Mouse (Mus musculus): ENCODE data around the gene Sv2a. TPM values are rescaled to one million over a fixed set of nuclear protein-coding genes. Genes with fewer than 3 reads are reported as not detected.
A peak's percentile ranks its signal among the peaks of the same experiment; 100 is the strongest.

Sv2a gene
- total and polyA plus RNA-seq, 3 experiments = 3.4 to 5.4 (median 4.5) TPM

DNA sequence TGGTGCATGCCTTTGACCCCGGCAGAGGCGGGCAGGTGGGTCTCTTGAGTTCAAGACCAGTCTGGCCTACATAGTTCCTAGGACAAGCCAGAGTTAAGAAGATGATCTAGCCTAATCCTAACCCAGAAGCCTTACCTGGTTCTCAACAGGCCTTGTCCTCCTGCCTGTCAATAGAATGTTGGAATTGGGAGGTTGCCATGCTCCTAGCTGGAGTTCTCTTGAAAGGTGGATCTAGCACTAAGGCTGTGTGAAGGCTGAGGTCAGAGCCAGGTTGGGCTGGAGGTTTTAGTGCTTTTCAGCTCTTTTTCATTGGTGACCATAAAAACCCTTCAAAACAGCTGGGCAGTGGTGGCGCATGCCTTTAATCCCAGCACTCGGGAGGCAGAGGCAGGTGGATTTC lies 2.5 kb upstream of the Sv2a start:
- no peak overlapping the region for H3K9ac ChIP-seq (ENCODE audit: low read depth, low read length)
- TF ChIP-seq CTCF (IDR thresholded peaks at IDR 0.05) = no peak
- no peak for TF ChIP-seq EP300 (IDR thresholded peaks at IDR 0.05; ENCODE audit: insufficient read depth, low read depth, low read length)
- no peak for TF ChIP-seq POLR2A (IDR thresholded peaks at IDR 0.05; ENCODE audit: insufficient read depth, low read depth, low read length)
- peaks cover 2% of the 10 kb centered on the region for H3K4me1 ChIP-seq (ENCODE audit: control insufficient read depth, insufficient read depth, low read length)
- no peak overlapping the region for H3K4me3 ChIP-seq
- peaks cover 9% of the 10 kb centered on the region for H3K36me3 ChIP-seq (ENCODE audit: control insufficient read depth, insufficient read depth, low read length)
- WGBS = 92% methylated on average over 4 of the region's 4 CpGs
- intact Hi-C loops (cut with DNase I) = no loop called here
- DNase-seq = no peak
- no peak overlapping the region for H3K27ac ChIP-seq
- no peaks in the 10 kb centered on the region for H3K27me3 ChIP-seq (ENCODE audit: control insufficient read depth, insufficient read depth, low read length)
- H3K79me2 ChIP-seq (replicated peaks; ENCODE audit: control insufficient read depth, insufficient read depth, low read length) = no peaks in the 10 kb centered on the region

DNA sequence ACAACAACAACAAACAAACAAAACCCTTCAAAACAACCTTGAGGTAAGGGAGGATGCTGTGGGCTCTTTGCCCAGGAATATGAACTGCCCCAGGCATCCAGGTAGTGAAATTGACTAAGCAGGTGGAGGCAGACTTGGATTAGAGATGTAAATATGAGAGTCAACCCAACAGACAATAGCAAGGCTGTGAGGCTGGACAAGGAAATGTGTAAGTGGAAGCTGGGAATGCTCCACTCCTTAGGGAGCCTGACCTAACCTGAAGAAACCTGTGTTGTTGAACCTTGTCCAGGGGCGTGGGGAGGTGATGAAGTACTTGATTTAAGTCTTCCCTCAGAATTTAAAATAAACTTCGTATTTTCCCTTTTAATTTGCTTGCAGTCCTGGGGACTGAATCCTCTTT lies 2.0 kb upstream of the Sv2a start:
- Histone ChIP-seq H3K36me3 (ENCODE audit: control insufficient read depth, insufficient read depth, low read length) (peaks cover 9% of the 10 kb centered on the region), H3K9ac (ENCODE audit: low read depth, low read length) (no peak overlapping the region), H3K79me2 (replicated peaks; ENCODE audit: control insufficient read depth, insufficient read depth, low read length) (no peaks in the 10 kb centered on the region), H3K27me3 (ENCODE audit: control insufficient read depth, insufficient read depth, low read length) (no peaks in the 10 kb centered on the region), H3K4me1 (ENCODE audit: control insufficient read depth, insufficient read depth, low read length) (peaks cover 2% of the 10 kb centered on the region), H3K27ac (no peak overlapping the region), H3K4me3 (no peak overlapping the region)
- intact Hi-C loops (cut with DNase I) = no loop called here
- no peak for DNase-seq
- TF ChIP-seq EP300 (IDR thresholded peaks at IDR 0.05; ENCODE audit: insufficient read depth, low read depth, low read length) (no peak), CTCF (IDR thresholded peaks at IDR 0.05) (no peak), POLR2A (IDR thresholded peaks at IDR 0.05; ENCODE audit: insufficient read depth, low read depth, low read length) (no peak)
- 86% methylated on average over 2 of the region's 2 CpGs for WGBS

DNA sequence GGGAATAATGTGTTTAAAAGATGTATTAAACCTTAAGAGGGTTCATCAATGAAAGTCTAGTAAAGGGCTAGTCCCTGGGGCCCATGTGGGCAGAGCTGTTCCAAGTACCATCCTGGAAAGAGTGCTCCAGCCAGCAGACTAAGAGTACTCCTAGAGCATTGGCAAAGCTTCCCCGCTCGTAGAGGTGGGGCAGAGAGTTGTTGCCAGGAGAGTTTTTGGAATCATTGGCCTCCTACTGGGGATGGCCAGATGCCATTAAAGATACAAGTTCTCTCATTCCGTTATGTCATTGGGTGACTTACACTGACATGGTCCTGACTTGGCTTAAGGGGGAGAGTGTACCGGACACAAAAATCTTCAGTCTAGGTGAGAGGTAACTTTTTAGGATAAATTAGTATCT lies 1.4 kb upstream of the Sv2a start:
- TF ChIP-seq CTCF (IDR thresholded peaks at IDR 0.05) = peak; percentile 13; the same call in 1 of the 2 replicates
- TF ChIP-seq EP300 (IDR thresholded peaks at IDR 0.05; ENCODE audit: insufficient read depth, low read depth, low read length) = 0 out of 2 replicates have a peak, but pooled peaks have one; percentile 24
- no peak for TF ChIP-seq POLR2A (IDR thresholded peaks at IDR 0.05; ENCODE audit: insufficient read depth, low read depth, low read length)
- no peak overlapping the region for H3K27ac ChIP-seq
- peaks cover 2% of the 10 kb centered on the region for H3K4me1 ChIP-seq (ENCODE audit: control insufficient read depth, insufficient read depth, low read length)
- intact Hi-C loops (cut with DNase I) = no loop called here
- H3K9ac ChIP-seq (ENCODE audit: low read depth, low read length) = no peak overlapping the region
- DNase-seq = peak in 1 of 2 experiments; percentile 68
- 29% methylated on average over 4 of the region's 4 CpGs for WGBS
- H3K27me3 ChIP-seq (ENCODE audit: control insufficient read depth, insufficient read depth, low read length) = no peaks in the 10 kb centered on the region
- H3K79me2 ChIP-seq (replicated peaks; ENCODE audit: control insufficient read depth, insufficient read depth, low read length) = no peaks in the 10 kb centered on the region
- peaks cover 8% of the 10 kb centered on the region for H3K36me3 ChIP-seq (ENCODE audit: control insufficient read depth, insufficient read depth, low read length)
- H3K4me3 ChIP-seq = no peak overlapping the region

DNA sequence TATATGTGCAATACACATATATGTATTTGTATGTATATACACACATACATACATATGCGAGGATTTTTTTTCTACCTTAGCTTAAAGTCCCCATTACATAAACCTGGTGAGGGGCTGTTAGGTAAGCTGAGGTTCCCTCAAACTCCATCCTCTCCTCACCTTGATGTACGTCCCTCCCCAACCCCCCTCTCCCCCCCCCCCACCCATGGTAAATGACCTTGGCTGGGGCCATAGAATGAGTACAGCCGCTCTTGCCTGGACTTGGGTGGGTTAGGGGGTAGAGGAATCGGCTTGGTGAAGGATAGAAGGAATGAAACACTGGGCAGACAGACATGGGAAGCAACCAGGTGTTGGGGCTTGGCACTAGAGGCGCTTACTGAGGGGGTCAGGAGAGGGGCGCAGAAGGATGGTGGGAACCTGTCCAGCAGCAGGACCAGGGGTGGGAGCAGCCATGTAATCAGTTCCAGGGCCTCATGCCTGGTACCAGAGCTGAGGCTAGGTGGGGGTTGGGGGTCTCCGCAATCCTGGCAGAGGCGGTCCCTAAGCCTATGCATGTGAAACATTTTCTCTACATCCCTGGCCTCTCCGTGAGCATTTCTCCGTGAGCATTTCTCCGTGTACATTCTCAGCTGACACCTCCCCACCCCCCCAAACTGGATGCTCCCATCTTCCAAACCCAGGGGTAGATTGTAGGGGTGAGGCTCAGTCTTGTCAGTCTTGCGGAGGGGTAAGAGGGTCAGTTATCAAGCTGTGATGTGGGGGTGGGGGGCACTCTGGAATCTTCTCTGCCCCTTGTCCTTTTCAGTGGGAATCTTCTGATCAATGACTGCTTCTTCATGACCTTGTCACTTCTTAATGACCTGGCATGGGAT lies 795 bp downstream of the Sv2a start:
- H3K79me2 ChIP-seq (replicated peaks; ENCODE audit: control insufficient read depth, insufficient read depth, low read length) = no peaks in the 10 kb centered on the region
- no peak overlapping the region for H3K9ac ChIP-seq (ENCODE audit: low read depth, low read length)
- peaks cover 2% of the 10 kb centered on the region for H3K4me1 ChIP-seq (ENCODE audit: control insufficient read depth, insufficient read depth, low read length)
- 44% methylated on average over 12 of the region's 12 CpGs for whole genome bisulfite sequencing
- TF ChIP-seq CTCF (IDR thresholded peaks at IDR 0.05) (no peak), EP300 (IDR thresholded peaks at IDR 0.05; ENCODE audit: insufficient read depth, low read depth, low read length) (no peak), POLR2A (IDR thresholded peaks at IDR 0.05; ENCODE audit: insufficient read depth, low read depth, low read length) (no peak)
- DNase-seq = no peak
- peak overlapping the region; percentile 51 for H3K27ac ChIP-seq
- peak overlapping the region; percentile 12; the same call in 1 of the 2 replicates for H3K4me3 ChIP-seq
- intact Hi-C loops (cut with DNase I) = no loop called here
- H3K27me3 ChIP-seq (ENCODE audit: control insufficient read depth, insufficient read depth, low read length) = no peaks in the 10 kb centered on the region
- no peaks in the 10 kb centered on the region for H3K36me3 ChIP-seq (ENCODE audit: control insufficient read depth, insufficient read depth, low read length)

DNA sequence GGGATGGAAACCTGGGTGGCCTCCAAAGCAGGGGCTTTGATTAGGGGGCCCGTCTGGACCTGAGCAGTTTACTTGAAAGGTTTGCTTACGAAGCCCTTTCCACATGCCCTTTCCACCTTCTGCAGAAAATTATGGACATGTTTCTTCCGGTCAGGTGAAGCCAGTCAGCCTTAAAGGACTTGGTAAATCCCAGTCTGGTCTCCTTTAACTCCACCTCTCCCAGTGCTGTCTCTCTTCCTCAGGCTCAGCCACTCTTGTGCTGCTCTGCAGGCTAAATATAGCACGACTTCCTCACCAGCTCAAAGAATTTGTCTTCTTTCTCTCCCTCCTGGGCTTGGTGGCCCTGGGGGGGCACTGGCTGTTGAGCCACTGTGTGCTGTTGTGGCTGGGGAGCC lies 1.4 kb downstream of the Sv2a start:
- WGBS = 15% methylated on average over 4 of the region's 4 CpGs
- Histone ChIP-seq H3K36me3 (ENCODE audit: control insufficient read depth, insufficient read depth, low read length) (no peaks in the 10 kb centered on the region), H3K4me3 (no peak overlapping the region), H3K79me2 (replicated peaks; ENCODE audit: control insufficient read depth, insufficient read depth, low read length) (no peaks in the 10 kb centered on the region), H3K4me1 (ENCODE audit: control insufficient read depth, insufficient read depth, low read length) (peaks cover 2% of the 10 kb centered on the region), H3K9ac (ENCODE audit: low read depth, low read length) (no peak overlapping the region), H3K27me3 (ENCODE audit: control insufficient read depth, insufficient read depth, low read length) (no peaks in the 10 kb centered on the region), H3K27ac (peak overlapping the region; percentile 51)
- DNase-seq = no peak
- TF ChIP-seq EP300 (IDR thresholded peaks at IDR 0.05; ENCODE audit: insufficient read depth, low read depth, low read length) (no peak), CTCF (IDR thresholded peaks at IDR 0.05) (no peak), POLR2A (IDR thresholded peaks at IDR 0.05; ENCODE audit: insufficient read depth, low read depth, low read length) (no peak)
- intact Hi-C loops (cut with DNase I) = no loop called here

DNA sequence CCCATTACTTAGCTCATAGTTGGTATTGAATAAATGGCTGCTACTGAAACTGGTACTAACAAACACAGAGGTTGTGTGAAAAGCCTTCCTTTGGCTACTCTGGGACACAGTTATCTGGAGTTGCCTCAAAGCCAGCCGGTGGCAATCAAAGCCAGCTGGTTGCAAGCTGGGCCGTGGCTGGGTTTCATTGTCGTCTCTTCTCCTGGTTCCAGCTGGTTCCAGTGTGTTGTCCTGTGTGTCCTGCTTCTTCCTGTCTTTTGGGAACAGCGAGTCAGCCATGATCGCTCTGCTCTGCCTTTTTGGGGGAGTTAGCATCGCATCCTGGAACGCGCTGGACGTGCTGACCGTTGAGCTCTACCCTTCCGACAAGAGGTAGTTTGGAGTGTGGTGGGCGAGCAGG lies 12.0 kb downstream of the Sv2a start:
- TF ChIP-seq CTCF (IDR thresholded peaks at IDR 0.05) (no peak), POLR2A (IDR thresholded peaks at IDR 0.05; ENCODE audit: insufficient read depth, low read depth, low read length) (no peak), EP300 (IDR thresholded peaks at IDR 0.05; ENCODE audit: insufficient read depth, low read depth, low read length) (no peak)
- no peaks in the 10 kb centered on the region for H3K36me3 ChIP-seq (ENCODE audit: control insufficient read depth, insufficient read depth, low read length)
- no peak overlapping the region for H3K27ac ChIP-seq
- WGBS = 44% methylated on average over 12 of the region's 12 CpGs
- no peaks in the 10 kb centered on the region for H3K4me1 ChIP-seq (ENCODE audit: control insufficient read depth, insufficient read depth, low read length)
- H3K9ac ChIP-seq (ENCODE audit: low read depth, low read length) = no peak overlapping the region
- H3K4me3 ChIP-seq = no peak overlapping the region
- H3K79me2 ChIP-seq (replicated peaks; ENCODE audit: control insufficient read depth, insufficient read depth, low read length) = no peaks in the 10 kb centered on the region
- no peak for DNase-seq
- intact Hi-C loops (cut with DNase I) = no loop called here
- H3K27me3 ChIP-seq (ENCODE audit: control insufficient read depth, insufficient read depth, low read length) = no peaks in the 10 kb centered on the region

Data from heart, adult 2 months (tissue).